Mouse (Mus musculus): ENCODE data around the gene Rai1.

Gene Rai1

GRCm38 (mm10) chr11:60127863-60128512, 23.2 kb downstream of the Rai1 start:
- DNase-seq (ENCODE audit: low read depth): peak; percentile 83

DNA sequence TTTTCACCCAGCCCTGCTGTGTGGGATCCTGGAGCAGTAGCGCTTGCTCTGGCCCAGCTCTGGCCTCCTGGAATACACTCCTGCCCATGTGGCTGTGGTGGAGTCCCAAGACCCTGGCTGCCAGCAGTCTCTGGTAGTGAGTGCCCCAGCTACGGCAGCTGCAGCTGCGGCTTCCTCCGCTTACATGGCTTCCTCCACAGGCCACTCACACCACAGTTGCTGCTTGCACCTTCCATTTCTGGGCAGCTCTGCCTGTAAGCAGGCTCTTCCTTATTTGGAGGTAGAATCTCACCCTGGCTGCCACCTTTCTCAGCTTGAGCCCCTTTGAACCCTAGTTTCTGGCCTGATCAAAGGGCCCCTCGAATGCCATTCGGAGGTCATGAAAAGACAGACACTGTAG, 25.7 kb downstream of the Rai1 start:
- no peak for DNase-seq (ENCODE audit: low read depth)

DNA sequence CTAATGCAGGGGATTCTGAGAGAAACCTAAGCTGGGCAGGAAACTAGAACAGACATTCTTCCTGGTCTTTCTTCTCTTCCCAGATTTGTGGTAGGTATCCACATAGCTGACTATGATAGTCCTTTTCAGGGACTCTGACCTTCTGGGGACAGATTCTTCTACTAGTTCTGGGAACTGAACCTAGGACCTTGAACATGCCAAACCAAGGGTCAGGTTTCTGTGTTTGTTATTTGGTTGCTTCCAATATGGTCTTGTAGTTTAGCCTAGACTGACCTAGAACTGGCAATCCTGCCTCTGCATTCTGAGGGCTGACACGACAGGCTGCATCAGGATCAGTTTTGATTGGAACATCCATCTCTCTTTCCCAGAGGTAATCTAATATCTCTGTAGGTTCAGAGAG, 27.2 kb downstream of the Rai1 start:
- DNase-seq (ENCODE audit: low read depth): no peak

- DNase-seq (ENCODE audit: low read depth): no peak
These were observed 31.7 kb downstream of the Rai1 start for GRCm38 (mm10) chr11:60136491-60136890.

DNA sequence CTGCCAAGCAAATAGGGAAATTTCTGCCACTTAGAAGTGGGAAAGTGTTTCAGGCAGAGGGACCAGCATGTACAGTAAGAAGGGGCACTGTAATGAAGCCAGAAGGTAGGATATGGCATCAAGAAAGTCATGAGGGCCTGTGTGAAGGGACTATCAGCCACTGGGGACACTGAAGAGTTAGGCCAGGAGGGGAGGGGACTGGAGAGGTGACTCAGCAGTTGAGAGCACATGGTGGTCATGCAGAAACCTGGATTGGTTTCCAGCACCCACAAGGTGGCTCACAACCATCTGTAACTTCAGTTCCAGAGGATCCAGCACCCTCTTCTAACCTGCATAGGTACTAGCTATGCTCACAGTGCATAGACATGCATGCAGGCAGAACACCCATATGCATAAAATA, 32.4 kb downstream of the Rai1 start:
- DNase-seq (ENCODE audit: low read depth): no peak

DNA sequence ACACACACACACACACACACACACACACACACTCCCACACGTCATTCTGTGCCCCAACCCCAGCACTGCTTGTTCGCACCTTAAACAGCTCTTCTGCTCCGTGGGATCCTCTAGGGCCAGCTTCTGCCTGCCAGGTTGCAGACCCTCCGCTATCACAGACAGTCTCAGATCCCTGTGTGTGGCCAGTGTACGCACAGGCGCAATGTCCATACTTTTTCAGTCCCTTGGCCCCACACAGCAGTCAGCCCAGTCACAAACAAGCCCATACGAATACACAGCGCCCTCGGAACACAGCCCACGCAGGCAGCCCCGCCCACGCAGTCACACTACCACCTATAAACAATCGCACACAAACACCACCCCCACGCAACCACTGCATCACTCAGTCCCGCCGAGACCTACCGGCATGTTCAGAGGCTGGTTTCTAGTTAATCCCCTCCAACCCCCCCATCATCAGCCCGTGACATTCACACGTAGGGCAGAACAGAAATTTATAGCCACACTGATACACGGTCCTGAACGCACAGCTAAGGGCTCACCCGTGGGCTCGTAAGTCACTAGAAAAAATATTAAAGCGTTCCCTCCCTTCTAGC, 34.4 kb downstream of the Rai1 start:
- DNase-seq (ENCODE audit: low read depth): no peak

GRCm38 (mm10) chr11:60139734-60140371, 35.0 kb downstream of the Rai1 start:
- DNase-seq (ENCODE audit: low read depth): no peak

GRCm38 (mm10) chr11:60140586-60141284, 35.9 kb downstream of the Rai1 start:
- DNase-seq (ENCODE audit: low read depth): no peak

DNA sequence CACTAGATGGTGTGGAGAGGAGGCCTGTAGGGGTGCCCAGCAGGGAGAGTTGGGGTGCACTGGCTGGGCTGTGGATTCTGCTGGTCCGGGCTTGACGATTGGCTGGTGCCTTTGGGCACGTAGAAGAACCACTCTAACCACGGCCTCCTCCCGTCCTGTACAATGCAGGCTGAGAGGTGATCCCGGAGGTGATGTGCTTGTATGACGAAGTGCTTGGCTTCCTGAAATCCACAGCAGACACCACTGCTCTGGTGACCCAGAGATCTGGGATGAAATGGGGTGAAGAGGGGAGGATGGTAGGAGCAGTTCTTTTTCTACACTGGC, 36.4 kb downstream of the Rai1 start:
- DNase-seq (ENCODE audit: low read depth): no peak

DNA sequence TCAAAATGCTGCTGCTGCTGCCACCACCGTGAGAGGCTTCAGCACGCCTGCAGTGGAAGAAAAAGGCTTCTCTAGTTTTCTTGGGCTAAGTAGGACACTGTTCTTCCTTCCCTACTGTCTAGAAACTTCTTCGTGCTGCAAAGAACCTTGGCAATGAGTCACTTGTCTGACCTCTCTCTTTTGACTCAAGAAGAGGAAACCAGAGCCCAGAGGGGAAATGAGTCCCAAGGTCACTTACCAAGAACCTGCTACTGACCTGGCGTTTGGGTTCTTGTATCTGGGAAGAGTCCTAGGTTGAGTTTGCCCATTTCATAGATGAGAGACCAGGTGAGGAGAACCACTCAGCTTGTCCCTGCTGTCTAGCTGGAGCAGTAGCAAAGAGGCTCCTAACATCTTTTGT, 38.3 kb downstream of the Rai1 start:
- no peak for DNase-seq (ENCODE audit: low read depth)

GRCm38 (mm10) chr11:60146170-60146569, 41.4 kb downstream of the Rai1 start:
- DNase-seq (ENCODE audit: low read depth): no peak

DNA sequence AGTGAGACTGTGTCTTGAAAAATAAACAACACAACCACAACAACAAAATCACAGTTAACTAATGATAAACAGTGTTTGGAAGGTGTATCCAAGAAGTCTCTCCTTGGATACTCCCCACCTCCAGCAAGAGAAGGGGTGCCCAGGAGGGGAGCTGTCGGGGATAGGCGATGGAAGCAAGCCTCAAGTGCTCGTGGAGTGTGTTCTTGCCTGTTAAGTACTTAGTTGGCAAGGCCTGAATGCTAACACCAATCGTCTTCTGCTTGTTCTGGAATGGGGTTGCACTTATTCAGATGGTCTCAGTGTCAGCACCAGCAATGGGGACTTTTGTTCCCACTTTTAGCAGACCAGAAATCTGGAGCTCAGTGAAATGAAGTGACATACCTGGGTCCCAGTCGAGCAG, 43.8 kb downstream of the Rai1 start:
- DNase-seq (ENCODE audit: low read depth): no peak

- DNase-seq (ENCODE audit: low read depth): peak; percentile 60
These were observed 44.3 kb downstream of the Rai1 start for GRCm38 (mm10) chr11:60149086-60149485.

DNA sequence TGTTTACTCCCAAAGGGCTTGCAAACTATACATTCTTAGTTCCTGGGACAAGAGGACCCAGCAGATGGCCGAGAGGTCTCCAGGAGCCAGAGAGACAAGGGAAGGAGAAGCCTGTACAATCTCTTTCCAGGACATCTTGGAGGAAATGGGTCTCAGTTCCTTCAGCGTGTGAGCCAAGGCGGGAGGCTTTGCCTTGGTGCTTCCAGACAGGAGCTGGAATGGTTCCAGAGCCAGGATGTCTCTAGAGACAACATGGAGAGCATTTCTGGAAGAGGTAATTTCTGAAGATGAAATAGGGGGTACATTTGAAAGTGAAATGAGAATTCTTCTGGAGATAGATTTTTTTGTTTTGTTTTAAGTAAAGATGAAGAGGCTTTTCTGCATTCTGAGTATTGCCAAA, 45.9 kb downstream of the Rai1 start:
- DNase-seq (ENCODE audit: low read depth): no peak

DNA sequence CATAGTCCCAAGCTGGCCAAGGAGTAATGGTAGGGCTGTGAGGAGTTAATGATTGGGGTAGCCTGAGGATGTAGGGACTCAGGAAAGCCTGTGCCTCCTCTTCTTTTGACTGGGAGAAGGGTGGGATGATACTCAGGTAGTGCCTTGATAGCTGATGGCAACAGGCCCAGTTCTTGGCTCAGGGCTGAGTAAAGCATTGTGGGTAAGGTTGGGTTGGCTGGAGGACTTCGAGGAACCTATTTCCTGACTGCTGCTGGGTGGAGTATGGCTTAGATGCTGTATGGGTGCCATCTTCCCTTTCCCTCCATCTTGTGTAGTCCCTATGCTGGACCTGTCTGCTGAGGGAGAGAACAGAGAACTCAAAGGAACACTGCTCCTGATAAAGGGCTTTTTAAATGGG, 47.5 kb downstream of the Rai1 start:
- DNase-seq (ENCODE audit: low read depth): no peak

GRCm38 (mm10) chr11:60153936-60154335, 49.1 kb downstream of the Rai1 start:
- peak; percentile 63 for DNase-seq (ENCODE audit: low read depth)

DNA sequence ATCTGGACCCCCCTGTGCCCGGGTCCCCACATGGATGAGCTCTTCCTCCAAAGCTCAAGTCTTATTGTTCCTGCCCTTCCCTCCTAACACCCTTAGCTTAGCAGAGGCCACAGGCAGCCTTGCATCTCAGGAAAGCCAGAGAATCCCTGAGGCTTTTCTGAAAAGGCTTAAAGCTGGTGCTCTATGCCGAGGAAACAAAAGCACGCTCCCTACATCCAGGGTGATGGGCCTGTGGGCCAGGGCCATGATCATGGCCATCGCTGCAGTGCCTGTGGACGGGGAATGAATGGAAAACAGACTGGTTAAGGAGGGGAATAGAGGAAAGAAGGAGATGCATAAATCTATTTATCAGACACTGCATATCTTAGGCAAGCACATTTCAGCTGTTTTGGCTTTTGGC, 50.9 kb downstream of the Rai1 start:
- no peak for DNase-seq (ENCODE audit: low read depth)

DNA sequence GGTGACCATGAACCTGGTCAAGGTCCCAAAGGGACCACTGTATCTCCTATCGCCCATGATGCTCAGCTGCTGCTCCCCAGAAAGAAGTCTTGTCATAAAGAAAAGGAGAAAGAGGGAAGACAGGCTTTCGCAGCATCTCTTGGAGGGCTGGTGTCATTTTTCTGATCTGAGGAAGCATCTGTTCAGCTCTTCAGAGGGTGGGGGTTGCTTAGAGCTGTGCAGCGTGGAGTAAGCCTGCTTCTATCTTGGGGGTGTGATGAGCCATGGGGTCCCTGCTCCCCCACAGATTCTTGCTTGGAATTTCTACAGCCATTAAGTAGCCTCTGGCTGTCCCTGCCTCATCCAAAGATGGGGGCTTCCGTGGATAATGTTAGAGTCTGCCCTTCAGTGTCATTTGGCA, 53.5 kb downstream of the Rai1 start:
- DNase-seq (ENCODE audit: low read depth): no peak

GRCm38 (mm10) chr11:60159955-60160354, 55.1 kb downstream of the Rai1 start:
- no peak for DNase-seq (ENCODE audit: low read depth)

- DNase-seq (ENCODE audit: low read depth): no peak
These were observed 55.8 kb downstream of the Rai1 start for GRCm38 (mm10) chr11:60160454-60161114.

- DNase-seq (ENCODE audit: low read depth): no peak
These were observed 56.5 kb downstream of the Rai1 start for GRCm38 (mm10) chr11:60161146-60161874.

GRCm38 (mm10) chr11:60162547-60162946, 57.7 kb downstream of the Rai1 start:
- no peak for DNase-seq (ENCODE audit: low read depth)

All from NIH3T3 (cell line).